Mouse (Mus musculus) stomach, embryonic 14.5 days (tissue): ENCODE results near the gene Siae. TPM values are rescaled to one million over a fixed set of nuclear protein-coding genes. Genes with fewer than 3 reads are reported as not detected.

Experiments used
- ATAC-seq: fragments of 200-750 bp; cut with Nextera tagmentation; 2 replicates; pipeline ENCODE4 v1.8.0; 2017; ENCODE audit warnings: low read depth, moderate TSS enrichment; ENCODE audit not compliant: insufficient number of reproducible peaks, insufficient read depth, low FRiP score
- H3K27ac ChIP-seq: fragments of 300-500 bp; sonication (generic); 2 replicates; pipeline ENCODE4 v1.5.1; 2014; ENCODE audit warnings: mild to moderate bottlenecking, low read length, moderate library complexity, mixed read lengths
- H3K27me3 ChIP-seq: fragments of 300-500 bp; sonication (generic); 2 replicates; pipeline ENCODE4 v1.6.1; 2014; ENCODE audit warnings: low read length, control low read depth, mixed read lengths; ENCODE audit not compliant: control insufficient read depth, insufficient read depth
- H3K36me3 ChIP-seq: fragments of 300-500 bp; sonication (generic); 2 replicates; pipeline ENCODE4 v1.6.1; 2014; ENCODE audit warnings: mild to moderate bottlenecking, control low read depth, low read length, moderate library complexity, mixed read lengths; ENCODE audit not compliant: control insufficient read depth, insufficient read depth
- H3K4me1 ChIP-seq: fragments of 300-500 bp; sonication (generic); 2 replicates; pipeline ENCODE4 v1.6.1; 2014; ENCODE audit warnings: low read length, control low read depth, mixed read lengths; ENCODE audit not compliant: control insufficient read depth, insufficient read depth
- H3K4me2 ChIP-seq: fragments of 300-500 bp; sonication (generic); replicated peaks from 2 replicates; pipeline ENCODE4 v1.6.1; 2014; ENCODE audit warnings: low read depth, low read length, control low read depth
- H3K4me3 ChIP-seq: fragments of 300-500 bp; sonication (generic); 2 replicates; pipeline ENCODE4 v1.5.1; 2014; ENCODE audit warnings: low read depth, low read length, control low read depth
- H3K9ac ChIP-seq: fragments of 300-500 bp; sonication (generic); replicated peaks from 2 replicates; pipeline ENCODE4 v1.6.1; 2014; ENCODE audit warnings: low read depth, mild to moderate bottlenecking, control low read depth, low read length, moderate library complexity, mixed read lengths
- H3K9me3 ChIP-seq: fragments of 300-500 bp; sonication (generic); 2 replicates; pipeline ENCODE4 v1.6.1; 2016; ENCODE audit warnings: low read depth, low read length, control low read depth; ENCODE audit not compliant: control insufficient read depth
- WGBS: fragments of 180-500 bp; shearing (Covaris S2); extraction: QIAGEN DNeasy Blood & Tissue Kit; methylation state at CpG from one replicate; pipeline ENCODE4 v1.1.7; 2014; 5-methylcytosine and 5-hydroxymethylcytosine counted together
- polyA plus RNA-seq: library from polyadenylated mRNA; unstranded; fragments of >200 nt; fragmentation: Nextera tagmentation; extraction: Ambion mirVana; gene quantifications from 2 replicates; pipeline ENCODE4 v1.2.1, GENCODE M21; 2014

The Siae gene
- polyA plus RNA-seq, 1 experiment from 2014 or later: 12.7 TPM

GRCm38 (mm10) chr9:37621290-37621689, 65.8 kb downstream of the Siae start:
- H3K27ac ChIP-seq: no peak overlapping the region
- H3K36me3 ChIP-seq: no peaks in the 10 kb centered on the region
- no peak overlapping the region for H3K4me3 ChIP-seq
- 84% methylated on average over 6 of the region's 6 CpGs for WGBS
- H3K9ac ChIP-seq: no peak overlapping the region
- no peaks in the 10 kb centered on the region for H3K9me3 ChIP-seq
- H3K4me1 ChIP-seq: no peaks in the 10 kb centered on the region
- ATAC-seq: no peak
- H3K27me3 ChIP-seq: no peaks in the 10 kb centered on the region
- no peak overlapping the region for H3K4me2 ChIP-seq

DNA sequence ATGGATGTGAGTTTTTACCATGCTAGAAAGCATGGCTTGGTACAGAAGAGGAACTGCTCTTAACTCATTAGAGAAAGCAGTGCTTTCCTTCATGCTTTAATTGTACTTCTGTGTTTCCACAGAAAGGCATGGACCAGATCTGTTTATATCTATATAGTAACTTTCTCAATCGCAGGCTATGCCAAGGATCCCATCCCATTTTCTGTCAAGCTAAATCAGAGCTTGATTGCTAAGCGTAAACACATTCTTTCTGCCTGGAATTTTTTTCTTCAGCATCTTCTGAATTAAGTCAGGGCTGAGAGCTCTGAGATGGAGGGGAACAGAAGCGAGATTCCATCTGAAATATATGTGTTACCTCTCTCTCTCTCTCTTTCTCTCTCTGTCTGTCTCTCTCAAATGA, 68.5 kb downstream of the Siae start:
- Histone ChIP-seq H3K9me3 (no peaks in the 10 kb centered on the region), H3K27ac (no peak overlapping the region), H3K4me3 (no peak overlapping the region), H3K27me3 (no peaks in the 10 kb centered on the region), H3K36me3 (no peaks in the 10 kb centered on the region), H3K9ac (no peak overlapping the region), H3K4me1 (no peaks in the 10 kb centered on the region), H3K4me2 (no peak overlapping the region)
- 71% methylated on average over 3 of the region's 3 CpGs for WGBS
- ATAC-seq: no peak

GRCm38 (mm10) chr9:37624502-37624901, 69.0 kb downstream of the Siae start:
- no peak overlapping the region for H3K9ac ChIP-seq
- no peaks in the 10 kb centered on the region for H3K36me3 ChIP-seq
- no peak overlapping the region for H3K27ac ChIP-seq
- no peak overlapping the region for H3K4me2 ChIP-seq
- no peaks in the 10 kb centered on the region for H3K4me1 ChIP-seq
- ATAC-seq: no peak
- 71% methylated on average over 1 of the region's 1 CpGs for WGBS
- no peak overlapping the region for H3K4me3 ChIP-seq
- H3K9me3 ChIP-seq: no peaks in the 10 kb centered on the region
- no peaks in the 10 kb centered on the region for H3K27me3 ChIP-seq

GRCm38 (mm10) chr9:37625129-37625528, 69.6 kb downstream of the Siae start:
- WGBS: 63% methylated on average over 3 of the region's 3 CpGs
- Histone ChIP-seq H3K4me1 (no peaks in the 10 kb centered on the region), H3K27ac (no peak overlapping the region), H3K9me3 (no peaks in the 10 kb centered on the region), H3K27me3 (no peaks in the 10 kb centered on the region), H3K4me2 (no peak overlapping the region), H3K9ac (no peak overlapping the region), H3K4me3 (no peak overlapping the region), H3K36me3 (no peaks in the 10 kb centered on the region)
- no peak for ATAC-seq

- H3K4me2 ChIP-seq: no peak overlapping the region
- no peak overlapping the region for H3K4me3 ChIP-seq
- H3K36me3 ChIP-seq: no peaks in the 10 kb centered on the region
- no peak for ATAC-seq
- H3K27ac ChIP-seq: no peak overlapping the region
- no peaks in the 10 kb centered on the region for H3K4me1 ChIP-seq
- no peaks in the 10 kb centered on the region for H3K27me3 ChIP-seq
- no peaks in the 10 kb centered on the region for H3K9me3 ChIP-seq
- H3K9ac ChIP-seq: no peak overlapping the region
- WGBS: 54% methylated on average over 7 of the region's 7 CpGs
Observed at GRCm38 (mm10) chr9:37625641-37626040, 70.1 kb downstream of the Siae start.

DNA sequence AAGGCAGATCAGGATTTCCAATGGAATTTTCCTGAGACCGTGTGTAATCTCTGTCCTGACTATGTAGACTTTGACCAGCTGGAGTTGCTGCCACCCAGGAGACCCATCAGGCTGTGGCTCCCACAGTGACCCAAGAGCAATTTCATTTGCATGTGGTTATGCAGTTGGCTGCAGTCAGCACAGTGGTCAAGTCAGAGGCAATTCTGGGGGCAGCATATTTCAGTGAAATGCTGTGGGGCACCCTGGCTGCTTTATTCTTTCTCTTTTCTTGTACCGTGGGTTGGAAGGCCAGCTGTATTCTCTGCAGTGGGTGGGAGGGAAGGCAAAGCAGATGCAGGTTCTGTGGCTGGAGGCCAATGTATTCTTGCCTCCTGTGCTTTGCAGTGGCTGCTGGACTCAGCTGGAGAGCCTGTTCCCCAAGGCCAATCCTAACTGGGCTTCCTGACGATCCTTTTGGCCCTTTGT, 70.6 kb downstream of the Siae start:
- Histone ChIP-seq H3K4me3 (no peak overlapping the region), H3K9me3 (no peaks in the 10 kb centered on the region), H3K27me3 (no peaks in the 10 kb centered on the region), H3K27ac (no peak overlapping the region), H3K4me1 (no peaks in the 10 kb centered on the region), H3K36me3 (no peaks in the 10 kb centered on the region), H3K9ac (no peak overlapping the region), H3K4me2 (no peak overlapping the region)
- 28% methylated on average over 3 of the region's 3 CpGs for WGBS
- no peak for ATAC-seq

DNA sequence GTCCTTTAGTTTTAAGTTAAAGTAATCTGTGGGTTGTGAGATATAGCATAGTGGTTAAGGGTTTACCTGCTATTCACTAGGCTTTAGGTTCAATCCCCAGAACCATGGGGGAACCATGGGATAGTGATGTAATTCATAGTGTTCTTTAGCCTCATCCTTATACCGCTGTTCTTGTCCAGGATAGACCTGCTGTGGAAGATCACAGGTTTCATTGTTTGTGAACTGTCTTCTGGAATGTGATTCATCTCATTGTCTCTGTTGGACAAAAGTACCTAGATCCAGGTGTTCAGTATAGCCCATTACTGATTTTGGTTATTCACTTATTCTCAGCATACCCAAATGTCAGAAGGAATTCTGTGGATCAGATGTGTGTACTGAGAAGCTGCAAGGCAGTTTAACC, 71.8 kb downstream of the Siae start:
- H3K4me1 ChIP-seq: no peaks in the 10 kb centered on the region
- no peak overlapping the region for H3K4me2 ChIP-seq
- no peaks in the 10 kb centered on the region for H3K27me3 ChIP-seq
- no peak for ATAC-seq
- H3K9ac ChIP-seq: no peak overlapping the region
- H3K9me3 ChIP-seq: no peaks in the 10 kb centered on the region
- H3K4me3 ChIP-seq: no peak overlapping the region
- H3K36me3 ChIP-seq: no peaks in the 10 kb centered on the region
- WGBS: 90% methylated on average over 1 of the region's 1 CpGs
- H3K27ac ChIP-seq: no peak overlapping the region

GRCm38 (mm10) chr9:37628581-37628980, 73.1 kb downstream of the Siae start:
- H3K4me3 ChIP-seq: no peak overlapping the region
- H3K4me1 ChIP-seq: no peaks in the 10 kb centered on the region
- no peaks in the 10 kb centered on the region for H3K9me3 ChIP-seq
- WGBS: 69% methylated on average over 4 of the region's 4 CpGs
- H3K4me2 ChIP-seq: no peak overlapping the region
- H3K27ac ChIP-seq: no peak overlapping the region
- no peaks in the 10 kb centered on the region for H3K36me3 ChIP-seq
- no peaks in the 10 kb centered on the region for H3K27me3 ChIP-seq
- ATAC-seq: no peak
- no peak overlapping the region for H3K9ac ChIP-seq

GRCm38 (mm10) chr9:37629941-37630340, 74.4 kb downstream of the Siae start:
- no peaks in the 10 kb centered on the region for H3K36me3 ChIP-seq
- H3K4me3 ChIP-seq: no peak overlapping the region
- H3K4me1 ChIP-seq: no peaks in the 10 kb centered on the region
- H3K27me3 ChIP-seq: no peaks in the 10 kb centered on the region
- H3K27ac ChIP-seq: no peak overlapping the region
- WGBS: 79% methylated on average over 2 of the region's 2 CpGs
- H3K9me3 ChIP-seq: no peaks in the 10 kb centered on the region
- no peak overlapping the region for H3K4me2 ChIP-seq
- H3K9ac ChIP-seq: no peak overlapping the region
- ATAC-seq: no peak
